Mouse (Mus musculus) cerebellum, adult 2 months (tissue): ENCODE data around the gene Zdhhc18.

ENCODE experiments used
- CTCF ChIP-seq: fragments of 200-500 bp; IDR thresholded peaks from 2 replicates; pipeline ENCODE4 v1.5.1; 2011; ENCODE audit warnings: low read depth, mild to moderate bottlenecking, control low read depth, low read length, moderate library complexity, borderline replicate concordance; ENCODE audit not compliant: insufficient read depth
- POLR2A ChIP-seq: fragments of 200-500 bp; IDR thresholded peaks from 2 replicates; pipeline ENCODE4 v1.6.1; 2011; ENCODE audit warnings: low read length, control low read depth, borderline replicate concordance; ENCODE audit not compliant: insufficient read depth

DNA sequence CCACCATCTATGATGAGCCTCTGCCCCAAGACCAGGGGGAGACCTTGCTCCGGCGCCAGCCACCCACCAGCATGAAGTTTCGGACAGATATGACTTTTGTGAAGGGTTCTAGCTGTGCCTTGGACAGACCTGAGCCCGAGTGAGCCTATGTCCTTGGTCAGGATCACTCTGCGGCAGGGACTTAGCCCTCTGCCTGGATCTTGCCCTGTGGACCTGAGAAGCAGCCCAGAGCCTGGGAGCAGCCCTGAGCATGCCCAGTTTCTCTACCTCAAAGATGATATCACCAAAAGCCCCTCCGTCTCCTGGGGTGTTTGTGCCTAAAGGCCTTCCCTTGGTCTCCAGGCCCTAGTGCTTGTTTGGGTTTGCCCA lies 66.3 kb downstream of the Zdhhc18 start:
- TF ChIP-seq CTCF (no peak), POLR2A (no peak)
